Mouse (Mus musculus) heart, adult 2 months (tissue): ENCODE results near the gene Tenm3. TPM values are rescaled to one million over a fixed set of nuclear protein-coding genes. Genes with fewer than 3 reads are reported as not detected.

Experiments
- DNase-seq, 2 experiments: peaks; one replicate each; pipeline ENCODE4 v3.0.0; 2021
- H3K27ac ChIP-seq: fragments of 200-600 bp; 2 replicates; pipeline ENCODE4 v1.8.1; 2022
- H3K27me3 ChIP-seq: fragments of 200-500 bp; 2 replicates; pipeline ENCODE4 v1.6.1; 2012; ENCODE audit warnings: mild to moderate bottlenecking, low read length, inconsistent platforms, mixed read lengths; ENCODE audit not compliant: control insufficient read depth, insufficient read depth
- H3K36me3 ChIP-seq: fragments of 200-500 bp; 2 replicates; pipeline ENCODE4 v1.6.1; 2012; ENCODE audit warnings: low read length, inconsistent platforms; ENCODE audit not compliant: control insufficient read depth, insufficient read depth
- H3K4me1 ChIP-seq: fragments of 200-500 bp; 2 replicates; pipeline ENCODE4 v1.6.1; 2011; ENCODE audit warnings: low read length; ENCODE audit not compliant: control insufficient read depth, insufficient read depth
- H3K4me3 ChIP-seq: fragments of 200-600 bp; 2 replicates; pipeline ENCODE4 v1.8.1; 2022
- H3K79me2 ChIP-seq: fragments of 200-500 bp; replicated peaks from 2 replicates; pipeline ENCODE4 v1.6.1; 2012; ENCODE audit warnings: mild to moderate bottlenecking, inconsistent platforms, low read length, moderate library complexity, mixed read lengths; ENCODE audit not compliant: control insufficient read depth, insufficient read depth
- H3K9ac ChIP-seq: fragments of 200-500 bp; 2 replicates; pipeline ENCODE4 v1.6.1; 2012; ENCODE audit warnings: low read depth, mild to moderate bottlenecking, control low read depth, inconsistent platforms, low read length, mixed read lengths
- CTCF ChIP-seq: fragments of 200-600 bp; IDR thresholded peaks from 2 replicates; pipeline ENCODE4 v1.8.1; 2022; ENCODE audit warnings: antibody characterized with exemption, mild to moderate bottlenecking, moderate library complexity
- EP300 ChIP-seq: fragments of 200-500 bp; IDR thresholded peaks from 2 replicates; pipeline ENCODE4 v1.6.1; 2011; ENCODE audit warnings: low read depth, low read length, control low read depth; ENCODE audit not compliant: insufficient read depth
- POLR2A ChIP-seq: fragments of 200-500 bp; IDR thresholded peaks from 2 replicates; pipeline ENCODE4 v1.6.1; 2011; ENCODE audit warnings: mild to moderate bottlenecking, low read depth, low read length, control low read depth; ENCODE audit not compliant: insufficient read depth
- WGBS: fragments of 180-500 bp; shearing (Covaris S2); methylation state at CpG from one replicate; pipeline ENCODE4 v1.1.7; 2018; 5-methylcytosine and 5-hydroxymethylcytosine counted together
- intact Hi-C: fragments of 180-260 bp; cut with DNase I; formaldehyde crosslinking; loops from one replicate; pipeline ENCODE4 v1.15.1; 2025
- polyA plus RNA-seq: library from polyadenylated mRNA; depleted of rRNA; stranded (reverse); fragments of >200 nt; gene quantifications from 2 replicates; pipeline ENCODE4 v1.2.3, GENCODE M21; 2012
- total RNA-seq, 2 experiments: library from RNA; stranded (reverse); gene quantifications; 2 replicates each; pipeline ENCODE4 v1.2.3; 2021

Gene Tenm3
- total and polyA plus RNA-seq, 3 experiments: 2.0 to 3.8 (median 2.2) TPM

DNA sequence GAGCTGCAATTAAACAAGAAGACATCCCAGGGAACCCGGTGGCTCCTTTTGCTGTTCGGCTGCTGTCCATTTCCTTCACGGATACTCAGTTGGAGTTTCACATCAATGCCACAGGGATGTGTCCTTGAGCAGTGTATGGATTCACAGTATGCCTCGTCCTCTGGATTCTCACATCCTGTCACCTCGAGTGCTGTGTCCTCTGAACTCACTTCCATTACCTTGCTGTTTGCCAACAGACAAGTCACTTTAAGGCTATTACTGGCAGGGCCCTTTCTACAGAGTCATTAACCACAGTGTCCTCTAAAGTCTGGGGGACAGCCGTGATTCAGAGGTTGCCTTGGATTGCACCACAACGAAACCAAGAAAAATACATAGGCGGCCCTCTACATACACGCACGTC lies 110.0 kb downstream of the Tenm3 start:
- intact Hi-C loops: no loop called here
- no peak for DNase-seq
- H3K4me1 ChIP-seq: no peaks in the 10 kb centered on the region
- TF ChIP-seq EP300 (no peak), POLR2A (no peak), CTCF (no peak)
- H3K27me3 ChIP-seq: no peaks in the 10 kb centered on the region
- H3K79me2 ChIP-seq: no peaks in the 10 kb centered on the region
- no peaks in the 10 kb centered on the region for H3K36me3 ChIP-seq
- no peak overlapping the region for H3K9ac ChIP-seq
- H3K4me3 ChIP-seq: no peak overlapping the region
- 77% methylated on average over 10 of the region's 10 CpGs for WGBS
- no peak overlapping the region for H3K27ac ChIP-seq

- DNase-seq: no peak
- no peaks in the 10 kb centered on the region for H3K36me3 ChIP-seq
- H3K27me3 ChIP-seq: no peaks in the 10 kb centered on the region
- intact Hi-C loops: no loop called here
- no peak overlapping the region for H3K4me3 ChIP-seq
- H3K9ac ChIP-seq: no peak overlapping the region
- no peak overlapping the region for H3K27ac ChIP-seq
- WGBS: 89% methylated on average over 4 of the region's 4 CpGs
- TF ChIP-seq POLR2A (no peak), CTCF (no peak), EP300 (no peak)
- no peaks in the 10 kb centered on the region for H3K79me2 ChIP-seq
- no peaks in the 10 kb centered on the region for H3K4me1 ChIP-seq
Observed at GRCm38 (mm10) chr8:48733057-48733456, 110.7 kb downstream of the Tenm3 start.

DNA sequence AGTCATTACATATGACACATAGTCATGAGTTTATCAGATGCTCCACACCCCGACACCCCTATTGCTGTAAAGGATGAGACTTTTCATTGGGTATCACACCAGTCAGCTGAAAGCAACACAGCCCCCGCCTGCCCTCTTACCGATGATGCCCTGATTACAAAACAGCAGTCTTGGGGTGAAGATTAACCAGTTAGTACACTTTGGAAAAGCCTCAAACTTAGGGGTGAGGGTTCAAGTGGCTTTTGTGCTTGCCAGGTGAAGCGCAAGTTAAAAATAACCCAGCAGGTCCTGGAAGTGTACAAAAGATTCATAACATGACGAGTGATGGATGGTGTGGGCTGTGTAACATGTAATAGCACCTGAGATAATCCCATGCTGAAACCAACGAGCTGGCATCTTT lies 113.0 kb downstream of the Tenm3 start:
- Histone ChIP-seq H3K27me3 (no peaks in the 10 kb centered on the region), H3K4me1 (no peaks in the 10 kb centered on the region), H3K36me3 (no peaks in the 10 kb centered on the region), H3K79me2 (no peaks in the 10 kb centered on the region), H3K4me3 (no peak overlapping the region), H3K9ac (no peak overlapping the region), H3K27ac (no peak overlapping the region)
- 63% methylated on average over 6 of the region's 6 CpGs for WGBS
- TF ChIP-seq CTCF (no peak), POLR2A (no peak), EP300 (no peak)
- intact Hi-C loops: no loop called here
- DNase-seq: no peak

- TF ChIP-seq EP300 (no peak), POLR2A (no peak), CTCF (no peak)
- Histone ChIP-seq H3K4me1 (no peaks in the 10 kb centered on the region), H3K9ac (no peak overlapping the region), H3K27me3 (no peaks in the 10 kb centered on the region), H3K27ac (no peak overlapping the region), H3K79me2 (no peaks in the 10 kb centered on the region), H3K4me3 (no peak overlapping the region), H3K36me3 (no peaks in the 10 kb centered on the region)
- WGBS: 90% methylated on average over 21 of the region's 21 CpGs
- DNase-seq: no peak
- intact Hi-C loops: no loop called here
Observed at GRCm38 (mm10) chr8:48728833-48729690, 114.7 kb downstream of the Tenm3 start.

DNA sequence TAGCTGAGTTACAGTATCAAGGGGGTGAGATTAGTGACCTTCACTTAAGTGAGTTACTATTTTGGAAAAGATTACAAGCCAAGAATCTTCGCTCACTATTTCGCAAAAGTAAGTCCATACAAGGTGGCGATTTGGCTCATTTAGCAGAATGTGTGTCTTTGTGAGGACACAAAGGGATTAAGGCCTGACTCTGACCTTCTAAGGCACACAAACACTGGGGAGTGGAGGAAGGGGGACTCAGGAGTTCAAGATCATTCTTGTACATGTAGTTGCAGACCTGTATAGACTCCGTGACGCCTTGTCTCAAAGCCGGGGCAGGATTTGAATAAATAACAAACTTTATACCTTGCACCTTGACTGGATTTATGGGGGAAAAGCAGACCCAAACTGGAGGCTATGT lies 115.7 kb downstream of the Tenm3 start:
- H3K79me2 ChIP-seq: no peaks in the 10 kb centered on the region
- H3K4me1 ChIP-seq: no peaks in the 10 kb centered on the region
- no peak overlapping the region for H3K9ac ChIP-seq
- H3K27ac ChIP-seq: no peak overlapping the region
- 96% methylated on average over 6 of the region's 6 CpGs for WGBS
- H3K4me3 ChIP-seq: no peak overlapping the region
- no peaks in the 10 kb centered on the region for H3K36me3 ChIP-seq
- DNase-seq: no peak
- intact Hi-C loops: no loop called here
- H3K27me3 ChIP-seq: no peaks in the 10 kb centered on the region
- TF ChIP-seq POLR2A (no peak), EP300 (no peak), CTCF (no peak)

DNA sequence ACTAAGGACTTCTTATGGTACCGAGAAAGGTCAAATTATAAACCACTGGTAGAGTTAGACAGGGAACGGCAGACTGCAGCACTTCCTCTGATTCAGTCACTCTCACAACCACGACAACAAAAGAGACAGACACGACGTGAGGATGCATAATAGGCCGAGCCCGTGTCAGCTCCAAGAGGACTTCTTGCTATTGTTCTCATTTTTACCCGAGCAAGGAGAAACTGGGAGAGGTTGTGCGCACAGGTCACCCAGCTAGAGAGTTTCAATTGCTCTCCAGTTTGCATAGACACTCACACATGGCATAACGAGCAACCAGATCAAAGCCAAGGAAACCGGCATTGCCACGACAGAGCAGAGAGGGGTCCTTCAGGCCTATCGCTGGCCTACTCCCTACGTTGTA lies 121.0 kb downstream of the Tenm3 start:
- H3K36me3 ChIP-seq: no peaks in the 10 kb centered on the region
- TF ChIP-seq EP300: no peak
- TF ChIP-seq CTCF: no peak
- TF ChIP-seq POLR2A: no peak
- H3K4me1 ChIP-seq: no peaks in the 10 kb centered on the region
- H3K9ac ChIP-seq: no peak overlapping the region
- no peak for DNase-seq
- WGBS: 61% methylated on average over 14 of the region's 14 CpGs
- no peaks in the 10 kb centered on the region for H3K79me2 ChIP-seq
- H3K4me3 ChIP-seq: no peak overlapping the region
- H3K27me3 ChIP-seq: no peaks in the 10 kb centered on the region
- no peak overlapping the region for H3K27ac ChIP-seq
- intact Hi-C loops: no loop called here
